Mouse (Mus musculus) forebrain, embryonic 11.5 days (tissue): ENCODE results near the gene Ccdc88a. TPM values are rescaled to one million over a fixed set of nuclear protein-coding genes. Genes with fewer than 3 reads are reported as not detected.

Experiments
- ATAC-seq: fragments of 200-750 bp; cut with Nextera tagmentation; replicated peaks from 2 replicates; pipeline ENCODE4 v1.8.0; 2017; ENCODE audit warnings: moderate TSS enrichment; ENCODE audit not compliant: low FRiP score
- DNase-seq: peaks from one replicate; pipeline ENCODE4 v3.0.0-alpha.2; 2017; ENCODE audit warnings: low spot score
- H3K27ac ChIP-seq: fragments of 300-500 bp; sonication (generic); 2 replicates; pipeline ENCODE4 v1.5.1; 2014; ENCODE audit warnings: low read depth, low read length
- H3K27me3 ChIP-seq: fragments of 300-500 bp; sonication (generic); 2 replicates; pipeline ENCODE4 v1.6.1; 2014; ENCODE audit warnings: mild to moderate bottlenecking, low read length, mixed read lengths; ENCODE audit not compliant: control insufficient read depth, insufficient read depth
- H3K36me3 ChIP-seq: fragments of 300-500 bp; sonication (generic); 2 replicates; pipeline ENCODE4 v1.6.1; 2014; ENCODE audit warnings: mild to moderate bottlenecking, low read length, moderate library complexity, mixed read lengths; ENCODE audit not compliant: control insufficient read depth, insufficient read depth
- H3K4me1 ChIP-seq: fragments of 300-500 bp; sonication (generic); replicated peaks from 2 replicates; pipeline ENCODE4 v1.6.1; 2014; ENCODE audit warnings: low read length, mixed read lengths; ENCODE audit not compliant: control insufficient read depth, insufficient read depth
- H3K4me2 ChIP-seq: fragments of 300-500 bp; sonication (generic); 2 replicates; pipeline ENCODE4 v1.6.1; 2014; ENCODE audit warnings: low read depth, mild to moderate bottlenecking, low read length, moderate library complexity, mixed read lengths; ENCODE audit not compliant: severe bottlenecking
- H3K4me3 ChIP-seq: fragments of 300-500 bp; sonication (generic); 2 replicates; pipeline ENCODE4 v1.5.1; 2014; ENCODE audit warnings: low read depth, low read length
- H3K9ac ChIP-seq: fragments of 300-500 bp; sonication (generic); 2 replicates; pipeline ENCODE4 v1.6.1; 2014; ENCODE audit warnings: low read length
- H3K9me3 ChIP-seq: fragments of 300-500 bp; sonication (generic); 2 replicates; pipeline ENCODE4 v1.6.1; 2016; ENCODE audit warnings: low read length, mixed read lengths; ENCODE audit not compliant: control insufficient read depth
- WGBS: fragments of 180-500 bp; shearing (Covaris S2); extraction: QIAGEN DNeasy Blood & Tissue Kit; methylation state at CpG from one replicate; pipeline ENCODE4 v1.1.7; 2014; 5-methylcytosine and 5-hydroxymethylcytosine counted together
- polyA plus RNA-seq: library from polyadenylated mRNA; unstranded; fragments of >200 nt; fragmentation: Nextera tagmentation; extraction: Ambion mirVana; gene quantifications from 2 replicates; pipeline ENCODE4 v1.2.1, GENCODE M21; 2014

Gene Ccdc88a
- polyA plus RNA-seq, 1 experiment from 2014 or later, result 61.2 TPM

DNA sequence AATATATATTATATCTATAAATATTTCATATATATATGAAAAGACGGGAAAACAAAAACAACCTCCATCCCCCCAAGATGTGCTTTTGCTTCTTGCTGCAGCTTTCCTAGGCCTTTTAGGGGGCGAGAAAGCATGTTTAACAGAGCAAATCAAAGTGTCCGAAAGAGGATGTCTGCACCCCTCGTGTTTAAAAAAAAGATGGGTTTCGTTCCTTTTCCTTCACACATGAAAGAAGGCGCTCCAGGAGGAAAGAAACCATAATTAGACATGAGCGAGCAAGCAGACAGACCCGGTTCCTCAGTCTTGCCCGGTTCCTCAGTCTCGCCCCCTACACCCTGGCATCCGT is 435 bp upstream of the Ccdc88a start:
- Histone ChIP-seq H3K27me3 (no peaks in the 10 kb centered on the region), H3K9ac (peak overlapping the region; percentile 82), H3K9me3 (no peaks in the 10 kb centered on the region), H3K4me1 (peaks cover 5% of the 10 kb centered on the region; the same call in 1 of the 2 replicates), H3K36me3 (no peaks in the 10 kb centered on the region; the same call in 1 of the 2 replicates), H3K4me2 (peak overlapping the region; percentile 45), H3K27ac (no peak overlapping the region), H3K4me3 (peak overlapping the region; percentile 63)
- WGBS, result 6% methylated on average over 11 of the region's 11 CpGs
- DNase-seq (no peak), ATAC-seq (no peak)

GRCm38 (mm10) chr11:29374274-29374656 is 807 bp downstream of the Ccdc88a start:
- no peak for DNase-seq
- ATAC-seq, result peak; percentile 20
- H3K27me3 ChIP-seq, result no peaks in the 10 kb centered on the region
- no peaks in the 10 kb centered on the region; the same call in 1 of the 2 replicates for H3K36me3 ChIP-seq
- peak overlapping the region; percentile 82 for H3K9ac ChIP-seq
- no peaks in the 10 kb centered on the region for H3K9me3 ChIP-seq
- peak overlapping the region; percentile 54 for H3K4me2 ChIP-seq
- peaks cover 5% of the 10 kb centered on the region; the same call in 1 of the 2 replicates for H3K4me1 ChIP-seq
- under 1% methylated on average over 8 of the region's 8 CpGs for WGBS
- H3K27ac ChIP-seq, result peak overlapping the region; percentile 96
- H3K4me3 ChIP-seq, result peak overlapping the region; percentile 63

- ATAC-seq (no peak), DNase-seq (no peak)
- Histone ChIP-seq H3K9me3 (no peaks in the 10 kb centered on the region), H3K4me1 (peaks cover 5% of the 10 kb centered on the region; the same call in 1 of the 2 replicates), H3K27ac (no peak overlapping the region), H3K9ac (no peak overlapping the region), H3K4me2 (no peak overlapping the region), H3K27me3 (no peaks in the 10 kb centered on the region), H3K36me3 (no peaks in the 10 kb centered on the region; the same call in 1 of the 2 replicates), H3K4me3 (no peak overlapping the region)
- 90% methylated on average over 2 of the region's 2 CpGs for WGBS
Observed at GRCm38 (mm10) chr11:29376635-29377034, 3.2 kb downstream of the Ccdc88a start.

DNA sequence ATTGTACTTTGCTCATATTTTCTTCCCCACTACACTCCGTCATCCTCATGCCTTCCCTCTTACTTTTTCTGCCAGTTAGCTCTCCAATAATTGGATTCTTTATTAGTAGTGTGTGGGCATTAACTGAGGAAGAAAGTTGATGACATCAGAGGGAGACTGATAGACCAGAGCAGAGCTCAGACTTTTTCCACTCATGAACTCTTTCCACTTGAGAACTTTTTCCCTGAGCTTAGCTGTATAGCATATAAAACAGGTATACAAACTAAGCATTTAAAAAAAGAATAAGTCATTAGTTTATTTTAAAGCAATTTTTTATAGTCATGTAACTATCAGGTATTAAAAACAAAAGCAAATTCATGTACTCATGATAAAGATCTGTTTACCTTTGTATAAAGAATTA is 5.3 kb downstream of the Ccdc88a start:
- Histone ChIP-seq H3K9me3 (no peaks in the 10 kb centered on the region), H3K4me3 (no peak overlapping the region), H3K27ac (no peak overlapping the region), H3K36me3 (no peaks in the 10 kb centered on the region; the same call in 1 of the 2 replicates), H3K9ac (no peak overlapping the region), H3K4me2 (no peak overlapping the region), H3K27me3 (no peaks in the 10 kb centered on the region), H3K4me1 (peaks cover 5% of the 10 kb centered on the region; the same call in 1 of the 2 replicates)
- 98% methylated on average over 1 of the region's 1 CpGs for WGBS
- DNase-seq (no peak), ATAC-seq (no peak)

DNA sequence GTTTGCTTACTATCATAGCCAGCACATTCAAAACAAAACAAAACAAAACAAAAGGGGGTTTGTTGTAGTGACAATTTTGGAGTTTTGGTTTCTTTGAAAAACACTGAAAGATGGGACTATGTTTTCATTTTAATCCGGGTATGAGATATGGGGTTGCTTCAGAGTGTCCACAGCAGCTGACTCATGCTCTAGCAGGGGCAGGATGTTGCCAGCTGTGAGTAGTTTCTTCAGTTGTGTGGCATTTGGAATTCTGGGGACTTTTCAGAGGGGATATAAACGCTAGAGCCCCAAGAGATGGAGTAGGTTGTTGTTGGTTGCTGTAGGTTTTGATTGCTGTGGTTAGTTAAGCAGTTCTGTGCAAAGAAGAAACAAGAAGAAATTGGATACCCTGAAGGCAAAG is 10.0 kb downstream of the Ccdc88a start:
- 81% methylated on average over 2 of the region's 2 CpGs for whole genome bisulfite sequencing

DNA sequence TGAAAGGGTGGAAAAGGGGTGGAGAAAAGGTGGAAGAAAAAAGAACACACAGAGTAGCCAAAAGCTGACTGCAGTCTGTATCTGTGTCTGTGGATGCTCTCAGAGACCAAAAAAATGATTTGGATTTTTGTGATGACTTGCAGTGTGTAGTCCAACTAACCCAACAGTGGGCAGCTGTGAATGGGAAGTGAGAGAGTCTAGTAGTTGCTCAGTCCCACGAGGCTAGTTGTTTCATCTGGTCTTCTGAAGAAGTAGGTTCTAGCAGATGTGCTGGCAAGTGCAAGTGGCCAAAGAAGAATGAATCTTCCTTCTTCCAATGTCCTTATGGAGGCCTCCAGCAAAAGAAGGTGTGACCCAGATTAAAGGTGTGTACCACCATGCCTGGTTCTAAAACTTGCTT is 10.5 kb downstream of the Ccdc88a start:
- Histone ChIP-seq H3K36me3 (no peaks in the 10 kb centered on the region), H3K4me1 (no peaks in the 10 kb centered on the region), H3K9ac (no peak overlapping the region), H3K27me3 (no peaks in the 10 kb centered on the region), H3K4me2 (no peak overlapping the region), H3K9me3 (no peaks in the 10 kb centered on the region), H3K27ac (no peak overlapping the region), H3K4me3 (no peak overlapping the region)
- WGBS, result 77% methylated on average over 1 of the region's 1 CpGs
- DNase-seq (no peak), ATAC-seq (no peak)

More for the DNA sequence above, 10.0 kb downstream of the Ccdc88a start:
- no peak overlapping the region for H3K27ac ChIP-seq
- H3K36me3 ChIP-seq, result no peaks in the 10 kb centered on the region
- H3K9me3 ChIP-seq, result no peaks in the 10 kb centered on the region
- ATAC-seq (no peak), DNase-seq (no peak)
- no peaks in the 10 kb centered on the region for H3K4me1 ChIP-seq
- no peak overlapping the region for H3K9ac ChIP-seq
- no peaks in the 10 kb centered on the region for H3K27me3 ChIP-seq
- no peak overlapping the region for H3K4me3 ChIP-seq
- H3K4me2 ChIP-seq, result no peak overlapping the region

DNA sequence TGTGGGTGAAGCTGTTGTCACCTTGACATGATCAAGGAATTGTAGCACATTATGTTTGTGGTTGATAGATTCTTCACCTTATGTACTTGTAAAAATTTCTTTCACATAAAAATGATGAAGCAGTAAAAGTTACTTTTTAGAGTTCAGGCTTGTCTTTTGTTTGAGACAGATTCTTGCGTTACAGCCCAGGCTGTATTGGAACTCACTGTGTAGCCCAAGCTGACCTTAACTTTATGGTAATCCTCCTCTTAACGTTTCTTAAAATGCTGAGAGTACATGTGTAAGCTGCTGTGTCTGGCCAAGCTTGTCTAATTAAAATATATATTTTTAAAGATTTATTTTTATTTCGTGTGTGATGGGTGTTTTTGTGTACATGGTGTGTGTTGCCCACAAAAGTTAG is 11.2 kb downstream of the Ccdc88a start:
- no peak for DNase-seq
- no peaks in the 10 kb centered on the region for H3K9me3 ChIP-seq
- no peak overlapping the region for H3K4me3 ChIP-seq
- H3K27ac ChIP-seq, result no peak overlapping the region
- ATAC-seq, result no peak
- no peaks in the 10 kb centered on the region for H3K36me3 ChIP-seq
- H3K9ac ChIP-seq, result no peak overlapping the region
- H3K4me2 ChIP-seq, result no peak overlapping the region
- no peaks in the 10 kb centered on the region for H3K27me3 ChIP-seq
- 75% methylated on average over 3 of the region's 3 CpGs for WGBS
- H3K4me1 ChIP-seq, result no peaks in the 10 kb centered on the region

GRCm38 (mm10) chr11:29389913-29390312 is 16.5 kb downstream of the Ccdc88a start:
- H3K36me3 ChIP-seq, result no peaks in the 10 kb centered on the region
- no peak overlapping the region for H3K27ac ChIP-seq
- WGBS, result 74% methylated on average over 4 of the region's 4 CpGs
- no peak overlapping the region for H3K4me2 ChIP-seq
- no peak for ATAC-seq
- no peaks in the 10 kb centered on the region for H3K27me3 ChIP-seq
- H3K4me3 ChIP-seq, result no peak overlapping the region
- H3K4me1 ChIP-seq, result no peaks in the 10 kb centered on the region
- DNase-seq, result no peak
- no peaks in the 10 kb centered on the region for H3K9me3 ChIP-seq
- H3K9ac ChIP-seq, result no peak overlapping the region

DNA sequence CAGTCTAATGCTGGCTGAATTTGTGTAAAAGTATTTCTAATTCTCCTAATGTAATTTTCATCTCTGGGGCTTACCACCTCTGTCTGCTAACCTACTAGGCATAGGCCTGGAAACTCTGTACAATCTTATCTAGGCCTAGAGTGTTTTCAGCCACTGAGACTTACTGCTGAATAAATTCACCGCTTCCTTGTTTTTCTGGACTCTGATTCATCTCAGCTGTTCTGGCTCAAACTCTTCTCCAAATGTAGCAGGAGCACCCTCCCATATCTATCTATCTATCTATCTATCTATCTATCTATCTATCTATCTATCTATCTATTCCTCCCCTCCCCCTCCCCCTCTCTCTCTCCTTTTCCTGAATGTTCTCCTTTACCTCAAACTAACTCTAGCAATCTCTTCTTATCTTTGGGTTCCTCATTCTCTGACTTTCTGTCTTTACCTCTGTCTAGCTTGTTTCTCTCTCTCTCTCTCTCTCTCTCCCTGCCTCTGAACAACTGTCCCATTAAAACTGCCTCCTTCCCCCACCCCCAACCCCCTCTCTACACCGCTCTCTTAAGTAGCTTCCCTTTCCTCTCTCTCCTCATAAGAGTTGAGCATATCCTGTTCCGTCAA is 21.8 kb downstream of the Ccdc88a start:
- no peak overlapping the region for H3K9ac ChIP-seq
- 95% methylated on average over 3 of the region's 3 CpGs for WGBS
- no peaks in the 10 kb centered on the region for H3K4me1 ChIP-seq
- no peak overlapping the region for H3K27ac ChIP-seq
- no peak for DNase-seq
- H3K27me3 ChIP-seq, result no peaks in the 10 kb centered on the region
- H3K4me3 ChIP-seq, result no peak overlapping the region
- H3K4me2 ChIP-seq, result no peak overlapping the region
- no peaks in the 10 kb centered on the region for H3K36me3 ChIP-seq
- no peaks in the 10 kb centered on the region for H3K9me3 ChIP-seq
- ATAC-seq, result no peak
